Mouse (Mus musculus): ENCODE results near the gene Gm10428. TPM values are rescaled to one million over a fixed set of nuclear protein-coding genes. Genes with fewer than 3 reads are reported as not detected.
"Not testable (repeated sequence)": the region's sequence is repeated elsewhere in the genome, so short reads cannot be mapped to it uniquely, and the experiment has no call there.

Gm10428 gene
- not detected for total RNA-seq (2021)
- long read RNA-seq, experiment 1: 0 reads
- long read RNA-seq, experiment 2: 0 reads

DNA sequence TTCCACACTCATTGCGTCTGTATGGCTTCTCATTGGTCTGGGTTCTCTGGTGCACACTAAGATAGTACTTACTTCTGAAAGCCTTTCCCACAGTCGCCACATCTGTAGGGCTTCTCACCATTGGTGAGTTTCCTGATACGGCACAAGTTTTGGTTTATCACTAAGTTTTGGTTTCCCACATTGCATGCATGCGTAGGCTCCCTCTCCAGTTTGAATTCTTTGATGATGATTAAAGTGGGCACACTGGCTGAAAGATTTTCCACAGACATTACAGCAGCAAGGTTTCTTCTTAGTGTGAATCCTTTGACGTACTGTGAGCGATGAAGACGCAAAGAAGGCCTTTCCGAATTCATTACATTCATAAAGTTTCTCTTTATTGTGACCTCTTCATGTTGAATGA lies at the start of gene Gm10428:
Gm10428 (plus strand) TSS at position 321 of the 400 bp plus-strand sequence.
- DNase-seq: no peak

GRCm38 (mm10) chr11:62706141-62706540 lies 46.8 kb upstream of the Gm10428 start:
- no peak for DNase-seq

DNA sequence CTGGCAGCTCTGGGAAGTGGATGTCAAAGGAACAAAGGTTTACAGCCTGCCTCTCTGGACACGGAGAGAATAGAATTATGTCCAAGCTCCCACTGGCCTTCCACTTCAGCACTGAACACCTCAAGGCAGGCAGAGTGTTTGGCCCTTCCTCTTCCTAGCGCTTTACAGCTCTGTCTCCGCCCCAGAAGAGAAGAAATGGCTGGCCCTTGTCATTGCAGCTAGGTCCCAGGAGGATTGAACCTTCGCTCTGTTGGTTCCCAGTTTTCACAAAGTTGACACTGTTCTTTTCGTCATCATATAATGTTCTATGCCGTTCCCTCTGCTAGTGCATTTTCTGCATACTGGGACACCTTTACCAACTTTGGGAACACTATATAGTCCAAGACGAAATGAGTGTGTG lies 44.6 kb upstream of the Gm10428 start:
- DNase-seq: no peak

- DNase-seq: no peak
Observed at GRCm38 (mm10) chr11:62710657-62711056, 42.2 kb upstream of the Gm10428 start.

- no peak for DNase-seq
Observed at GRCm38 (mm10) chr11:62728276-62728675, 24.6 kb upstream of the Gm10428 start.

- DNase-seq: peak; percentile 84
Observed at GRCm38 (mm10) chr11:62731311-62732021, 21.4 kb upstream of the Gm10428 start, which contains the start of gene Zfp287. Gene Zfp287 (minus strand): TSS chr11:62731905.

DNA sequence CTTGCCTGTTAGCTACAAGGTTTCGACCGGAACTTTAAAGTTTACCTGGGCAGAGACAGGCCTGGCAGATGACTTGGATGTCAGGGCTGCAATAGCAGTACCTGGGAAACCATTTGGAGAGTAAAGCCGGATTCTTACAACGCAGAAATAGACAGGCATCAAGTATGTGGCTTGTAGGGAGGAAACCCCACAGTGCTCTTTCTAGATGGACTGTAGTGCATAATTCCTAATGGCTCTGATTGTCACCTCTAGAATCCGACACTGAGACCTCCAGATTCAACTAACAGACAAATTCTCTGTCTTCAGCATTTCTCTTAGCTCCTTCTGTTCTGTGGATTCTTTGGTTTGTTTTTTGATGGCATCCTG lies 20.9 kb upstream of the Gm10428 start:
- DNase-seq: no peak

- no peak for DNase-seq
Observed at GRCm38 (mm10) chr11:62732665-62733064, 20.2 kb upstream of the Gm10428 start.

GRCm38 (mm10) chr11:62741186-62741585 lies 11.7 kb upstream of the Gm10428 start:
- DNase-seq: no peak

GRCm38 (mm10) chr11:62742261-62742957 lies 10.5 kb upstream of the Gm10428 start:
- DNase-seq: no peak

DNA sequence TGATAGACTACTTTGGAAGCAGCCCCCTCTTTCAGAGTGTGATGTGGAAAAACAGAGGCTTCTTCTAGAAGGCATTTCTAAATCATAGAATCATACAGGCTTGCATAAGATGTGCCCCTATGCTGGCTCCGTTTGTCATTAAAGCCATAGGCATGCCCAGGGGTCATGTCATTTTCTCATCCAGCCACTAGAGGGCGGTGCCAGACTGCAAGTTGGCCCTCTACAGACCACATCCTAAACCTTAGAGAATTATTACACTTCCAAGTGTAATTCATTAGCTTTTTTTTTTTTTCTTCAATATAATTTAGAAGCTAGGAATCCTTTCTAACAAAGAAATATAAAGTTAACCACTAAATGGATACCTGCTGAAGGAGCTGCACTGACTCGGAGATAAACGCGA lies 8.8 kb upstream of the Gm10428 start:
- DNase-seq: peak; percentile 25

DNA sequence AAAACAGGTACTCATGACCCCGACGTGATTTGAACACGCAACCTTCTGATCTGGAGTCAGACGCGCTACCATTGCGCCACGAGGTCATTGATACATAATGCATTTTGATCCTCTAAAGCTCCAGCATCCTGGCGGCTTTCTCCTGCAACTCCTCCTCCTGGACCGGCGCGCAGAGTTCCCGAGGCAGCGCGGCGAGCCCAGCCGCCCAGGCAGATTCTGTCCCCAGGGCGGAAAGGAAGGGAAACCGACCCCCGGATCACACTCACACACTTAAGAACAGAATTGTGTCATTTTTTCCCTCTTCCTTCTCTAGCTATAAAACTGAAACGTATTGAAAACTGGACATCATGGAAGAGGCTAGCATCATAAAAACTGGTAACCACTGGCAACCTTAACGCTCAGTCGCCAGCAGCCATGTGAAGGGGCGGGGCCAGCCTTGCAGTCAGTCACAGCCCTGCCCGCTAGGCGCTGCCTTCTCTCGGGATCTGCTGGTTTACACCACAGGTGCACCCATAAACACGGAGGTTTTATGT lies 6.8 kb upstream of the Gm10428 start:
- peak; percentile 25 for DNase-seq

DNA sequence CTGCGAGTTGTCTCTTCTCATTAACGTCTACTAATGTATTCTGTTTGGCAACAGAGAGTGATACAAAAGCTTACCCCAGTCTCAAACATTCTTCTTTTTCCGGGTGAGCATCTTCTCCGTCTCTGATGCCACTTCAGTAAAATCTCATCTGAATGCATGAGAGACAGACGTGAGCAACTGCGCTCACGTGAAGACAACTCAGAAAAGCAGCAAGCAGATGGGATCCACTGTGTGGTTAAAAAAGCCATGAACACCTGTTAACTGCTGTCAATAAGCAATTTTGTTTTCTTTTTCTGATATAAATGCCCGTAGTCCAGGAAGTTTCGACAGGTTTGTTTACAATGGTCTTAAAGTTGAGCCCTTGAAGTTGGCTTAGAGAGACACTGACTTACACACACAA lies 5.7 kb upstream of the Gm10428 start:
- no peak for DNase-seq

GRCm38 (mm10) chr11:62748062-62748461 lies 4.8 kb upstream of the Gm10428 start:
- DNase-seq: no peak

DNA sequence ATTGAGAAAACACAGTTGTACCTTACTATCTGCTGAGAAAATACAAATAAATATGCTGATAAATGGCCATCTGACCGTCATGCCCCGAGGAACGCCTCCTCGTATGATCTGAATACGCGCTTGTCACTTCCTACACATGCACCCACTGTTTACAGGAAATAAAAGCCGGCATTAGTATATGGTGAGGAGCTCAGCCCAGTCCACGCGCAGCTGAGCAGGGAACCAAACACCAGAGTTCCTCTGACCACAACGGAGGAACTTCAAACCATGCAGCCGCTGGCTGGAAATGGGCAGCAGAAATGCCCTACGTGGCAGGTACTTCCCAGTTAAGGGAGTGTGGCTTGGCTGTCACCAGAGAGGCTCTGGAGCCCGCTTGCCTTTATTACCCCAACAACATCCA lies 3.5 kb upstream of the Gm10428 start:
- DNase-seq: not testable (repeated sequence)

GRCm38 (mm10) chr11:62752191-62752590 lies 709 bp upstream of the Gm10428 start:
- no peak for DNase-seq

DNA sequence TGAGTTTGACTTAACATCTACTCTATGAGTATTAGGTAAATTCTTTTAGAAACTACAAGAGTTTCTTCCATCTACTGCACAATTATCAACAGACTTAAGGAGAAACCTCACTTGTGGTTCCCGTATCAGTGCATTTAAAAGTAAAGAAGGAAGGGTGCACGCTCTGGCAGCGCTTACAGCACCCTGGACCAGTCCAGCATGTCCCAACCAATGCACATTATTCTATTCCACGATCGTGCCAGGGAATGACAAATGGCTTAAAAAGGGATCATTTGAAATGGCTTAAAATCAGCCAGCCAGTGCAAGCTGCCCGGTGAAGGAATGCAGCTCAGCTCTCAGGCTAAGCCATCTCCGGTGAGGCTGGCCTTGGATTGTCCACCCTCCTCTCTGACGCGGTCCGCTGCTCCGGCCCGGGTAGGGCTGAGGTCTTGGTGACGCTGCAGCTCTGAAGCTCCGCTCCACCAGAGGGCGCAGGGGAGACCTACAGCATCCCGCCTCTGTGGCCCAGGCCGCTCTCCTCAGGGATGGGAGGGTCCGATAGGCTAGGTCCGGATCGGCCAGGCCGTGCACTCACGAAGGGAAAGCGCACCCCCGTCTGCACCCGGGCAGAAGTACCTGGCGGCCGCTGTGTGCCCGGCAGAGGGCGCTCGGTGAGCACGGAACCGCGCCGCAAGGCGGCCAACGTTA lies 3.7 kb downstream of the Gm10428 start:
- DNase-seq: peak; percentile 95

- DNase-seq: no peak
Observed at GRCm38 (mm10) chr11:62757143-62757507, 4.2 kb downstream of the Gm10428 start.

DNA sequence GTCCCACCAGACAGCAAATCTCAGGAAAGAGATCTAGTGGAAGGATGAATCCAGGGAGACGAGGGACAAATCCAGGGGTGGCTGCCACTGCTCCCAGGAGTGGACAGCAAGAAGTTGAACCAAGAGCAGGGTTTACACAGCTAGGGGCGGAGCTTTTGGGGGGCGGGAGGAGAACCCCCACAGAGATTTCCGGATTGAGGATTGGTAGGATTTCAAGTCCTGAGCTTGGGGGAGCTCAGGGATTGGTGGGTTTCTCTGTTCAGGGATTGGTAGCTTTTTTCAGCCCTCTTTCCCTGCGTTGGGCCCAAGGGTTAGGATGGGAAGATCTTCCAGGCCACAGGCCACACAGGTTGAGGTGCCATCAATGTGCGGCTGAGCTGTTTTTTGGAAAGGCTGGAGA lies 5.0 kb downstream of the Gm10428 start:
- no peak for DNase-seq

DNA sequence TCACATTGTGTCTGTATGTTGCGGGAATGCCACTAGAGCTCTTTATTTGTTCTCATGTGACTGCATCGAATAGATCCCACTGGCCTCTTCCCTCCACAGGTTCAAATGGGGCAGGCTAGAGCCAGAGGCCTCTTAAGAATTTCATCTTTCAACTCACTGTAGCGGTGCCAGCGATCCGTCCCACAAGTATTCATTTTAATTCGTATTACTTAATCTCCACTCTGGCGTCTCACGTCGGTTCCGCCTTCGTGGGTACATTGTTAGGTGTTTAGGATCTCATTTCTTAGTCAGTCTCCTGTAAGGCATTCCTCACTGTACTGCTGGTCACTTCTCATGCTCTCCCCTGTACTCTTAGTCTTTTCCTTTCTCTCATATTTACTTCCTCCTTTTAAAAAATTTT lies 5.6 kb downstream of the Gm10428 start:
- DNase-seq: no peak

DNA sequence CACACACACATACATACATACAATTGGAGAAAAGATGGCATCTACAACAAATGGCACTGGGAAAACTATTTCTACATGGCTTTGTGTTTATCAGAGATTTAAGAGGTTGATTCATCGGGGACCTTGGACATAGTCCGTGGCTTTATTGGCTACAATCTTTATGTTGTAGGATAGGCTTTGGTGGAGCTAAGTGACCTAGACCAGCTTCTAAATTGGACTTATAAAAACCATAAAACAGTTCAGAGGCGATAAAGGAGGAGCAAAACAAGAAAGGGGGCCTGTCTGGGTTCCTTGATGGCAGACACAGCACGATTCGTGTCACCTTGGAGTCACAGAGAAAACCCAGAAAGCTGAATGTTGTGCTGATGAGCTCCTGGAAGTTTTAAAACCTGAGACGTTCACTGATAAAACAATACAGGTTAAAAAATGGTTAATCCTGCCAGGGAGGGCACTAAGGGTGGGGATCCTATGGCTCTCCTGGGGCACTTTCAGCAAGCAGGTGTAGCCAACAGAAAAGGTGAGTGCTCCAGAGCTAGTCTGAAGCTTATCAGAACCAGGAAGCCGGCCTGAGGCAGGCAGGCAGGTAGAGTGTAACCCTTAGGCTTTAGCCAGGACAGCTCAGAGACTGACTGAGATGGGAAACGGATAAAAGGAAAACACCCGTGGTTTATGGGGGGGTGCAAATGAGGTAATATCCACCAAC lies 8.0 kb downstream of the Gm10428 start:
- DNase-seq: no peak

GRCm38 (mm10) chr11:62776510-62776909 lies 23.6 kb downstream of the Gm10428 start:
- DNase-seq: no peak

Data from gastrocnemius, postnatal 25 days (tissue).